Mouse (Mus musculus) midbrain, embryonic 13.5 days (tissue): Measurements from ENCODE around the gene Dclk3. TPM values are rescaled to one million over a fixed set of nuclear protein-coding genes. Genes with fewer than 3 reads are reported as not detected.

Experiments
- polyA plus RNA-seq: library from polyadenylated mRNA; unstranded; fragments of >200 nt; fragmentation: Nextera tagmentation; extraction: Ambion mirVana; gene quantifications from 2 replicates; pipeline ENCODE4 v1.2.1, GENCODE M21; 2015

Gene Dclk3
- polyA plus RNA-seq, 1 experiment from 2014 or later, result 3.1 TPM

Other genes with a start within 250 kb of the Dclk3 start
- gene Mlh1, start 167.3 kb upstream of the Dclk3 start, polyA plus RNA-seq, result 33.2 and 36.2 TPM in 2 replicates
- gene Epm2aip1, start 167.2 kb upstream of the Dclk3 start, polyA plus RNA-seq, result 47.9 and 48.9 TPM in 2 replicates
- gene Trank1, start 127.3 kb upstream of the Dclk3 start, polyA plus RNA-seq, result 6.1 and 7.2 TPM in 2 replicates